Mouse (Mus musculus) spleen, adult 2 months (tissue): ENCODE measurements around the gene Asap3. TPM values are rescaled to one million over a fixed set of nuclear protein-coding genes. Genes with fewer than 3 reads are reported as not detected.

ENCODE experiments used
- DNase-seq, 2 experiments: peaks; one replicate each; pipeline versions ENCODE4 v3.0.0 to v3.0.0-alpha.2; 2012 to 2021; ENCODE audit warnings: low spot score in 2 of 2, low read depth in 1 of 2
- H3K27ac ChIP-seq: fragments of 200-500 bp; 2 replicates; pipeline ENCODE4 v1.5.1; 2012; ENCODE audit warnings: low read length, inconsistent platforms; ENCODE audit not compliant: insufficient read depth
- H3K27me3 ChIP-seq: fragments of 200-500 bp; 2 replicates; pipeline ENCODE4 v1.6.1; 2012; ENCODE audit warnings: mild to moderate bottlenecking, moderate library complexity, low read length, inconsistent platforms; ENCODE audit not compliant: control insufficient read depth, insufficient read depth
- H3K36me3 ChIP-seq: fragments of 200-500 bp; 2 replicates; pipeline ENCODE4 v1.6.1; 2012; ENCODE audit warnings: mild to moderate bottlenecking, low read length, inconsistent platforms; ENCODE audit not compliant: control insufficient read depth, insufficient read depth
- H3K4me1 ChIP-seq: fragments of 200-500 bp; 2 replicates; pipeline ENCODE4 v1.6.1; 2011; ENCODE audit warnings: inconsistent platforms; ENCODE audit not compliant: control insufficient read depth, insufficient read depth, insufficient read length
- H3K4me3 ChIP-seq: fragments of 200-500 bp; 2 replicates; pipeline ENCODE4 v1.5.1; 2011; ENCODE audit warnings: mild to moderate bottlenecking, inconsistent platforms; ENCODE audit not compliant: insufficient read depth, insufficient read length; ENCODE audit errors: extremely low read depth
- CTCF ChIP-seq: fragments of 200-500 bp; IDR thresholded peaks from 2 replicates; pipeline ENCODE4 v1.5.1; 2011; ENCODE audit warnings: mild to moderate bottlenecking, inconsistent platforms; ENCODE audit not compliant: insufficient read depth, insufficient read length, insufficient replicate concordance; ENCODE audit errors: extremely low read depth
- POLR2A ChIP-seq: fragments of 200-500 bp; IDR thresholded peaks from 2 replicates; pipeline ENCODE4 v1.6.1; 2011; ENCODE audit warnings: low read depth, low read length, inconsistent platforms
- WGBS: fragments of 180-500 bp; shearing (Covaris S2); methylation state at CpG from one replicate; pipeline ENCODE4 v1.1.7; 2018; 5-methylcytosine and 5-hydroxymethylcytosine counted together
- polyA plus RNA-seq: library from polyadenylated mRNA; depleted of rRNA; stranded (reverse); fragments of >200 nt; gene quantifications from 2 replicates; pipeline ENCODE4 v1.2.3, GENCODE M21; 2012

Gene Asap3
- polyA plus RNA-seq, 1 experiment = 2.5 TPM

DNA sequence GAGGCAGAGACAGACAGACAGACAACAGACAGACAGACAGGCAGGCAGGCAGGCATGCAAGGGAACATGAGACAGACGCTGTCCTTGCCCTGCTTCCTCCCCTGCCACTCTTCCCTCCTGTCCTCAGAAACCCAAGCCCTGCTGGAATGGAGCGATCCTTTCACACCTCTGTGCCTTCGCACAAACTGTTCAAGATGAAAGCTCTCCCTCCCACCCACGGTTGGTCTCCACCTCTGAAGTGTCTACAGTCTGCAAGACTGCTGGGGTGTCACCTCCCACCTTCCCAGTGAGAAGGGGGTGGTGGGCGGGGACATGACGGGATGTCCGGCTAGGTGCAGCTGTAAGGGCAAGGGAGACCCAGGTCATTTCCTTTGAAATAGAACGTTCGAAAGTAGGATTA is 75.4 kb downstream of the Asap3 start:
- Histone ChIP-seq H3K36me3 (no peaks in the 10 kb centered on the region), H3K27ac (no peak overlapping the region), H3K27me3 (no peaks in the 10 kb centered on the region), H3K4me3 (no peak overlapping the region), H3K4me1 (peaks cover 2% of the 10 kb centered on the region; the same call in 1 of the 2 replicates)
- 84% methylated on average over 9 of the region's 9 CpGs for WGBS
- no peak for DNase-seq
- TF ChIP-seq POLR2A (no peak), CTCF (no peak)

DNA sequence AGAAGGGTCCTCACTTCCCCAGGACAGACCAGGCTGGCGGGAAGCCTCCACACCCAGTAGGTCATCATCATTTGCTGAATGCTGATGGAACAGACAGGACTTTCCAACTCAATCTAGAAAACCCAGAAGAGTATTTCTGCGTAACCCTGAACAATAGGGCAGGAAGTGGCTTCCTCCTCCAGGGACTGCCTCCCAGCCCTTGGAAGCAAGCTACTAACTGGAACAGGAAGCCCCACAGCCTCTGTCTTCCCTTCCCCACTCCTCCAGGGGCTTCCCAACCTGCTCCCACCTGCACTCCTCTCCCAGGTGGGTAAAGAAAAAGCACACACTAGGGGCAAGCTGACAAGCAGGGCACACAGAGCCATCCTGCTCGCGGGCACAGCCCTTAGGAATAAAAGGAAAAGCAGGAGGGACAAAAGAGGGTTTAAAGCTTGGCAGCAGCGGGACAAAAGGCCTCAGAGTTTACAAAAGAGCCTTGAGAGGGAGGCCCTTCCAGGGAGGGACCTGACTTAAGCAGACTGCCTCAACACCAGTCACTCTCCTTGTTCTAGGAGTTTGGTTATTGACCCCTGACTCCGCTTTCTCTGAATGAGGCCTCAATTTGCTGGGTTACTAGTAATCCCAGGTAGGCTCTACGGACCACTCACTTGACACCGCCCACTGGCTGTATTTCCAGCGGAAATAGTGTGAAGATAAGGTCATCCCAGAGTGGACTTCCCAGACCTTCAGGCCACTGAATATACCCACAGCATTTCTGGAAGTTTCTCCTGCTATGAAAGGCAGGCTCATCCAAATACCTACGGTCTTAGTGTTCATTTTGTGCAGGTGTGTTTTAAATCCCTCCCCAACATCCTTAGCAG is 76.7 kb downstream of the Asap3 start:
- DNase-seq = no peak
- Histone ChIP-seq H3K4me1 (peaks cover 4% of the 10 kb centered on the region; the same call in 1 of the 2 replicates), H3K36me3 (no peaks in the 10 kb centered on the region), H3K4me3 (no peak overlapping the region), H3K27me3 (no peaks in the 10 kb centered on the region), H3K27ac (peak overlapping the region; percentile 45; the same call in 1 of the 2 replicates)
- TF ChIP-seq CTCF (no peak), POLR2A (no peak)
- 77% methylated on average over 10 of the region's 10 CpGs for WGBS

DNA sequence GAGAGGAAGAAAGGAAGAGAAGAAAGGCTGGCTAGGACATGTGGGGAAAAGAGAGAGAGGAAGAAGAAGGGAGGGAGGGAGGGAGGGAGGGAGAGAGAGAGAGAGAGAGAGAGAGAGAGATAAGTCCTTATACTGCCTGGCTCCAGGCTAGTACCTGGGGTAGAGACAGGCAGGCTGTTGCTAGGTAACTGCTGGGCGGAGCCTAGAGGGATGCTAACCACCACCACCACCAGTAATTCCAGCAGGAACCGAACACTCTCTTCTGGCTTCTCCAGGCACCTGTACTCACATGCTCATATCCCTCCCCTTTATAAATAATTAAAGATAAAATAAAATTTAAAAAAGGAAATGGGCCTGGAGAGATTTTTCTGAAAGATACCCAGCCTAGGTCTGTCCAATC is 77.6 kb downstream of the Asap3 start:
- DNase-seq = no peak
- no peak overlapping the region for H3K4me3 ChIP-seq
- TF ChIP-seq POLR2A = no peak
- no peak for TF ChIP-seq CTCF
- H3K27ac ChIP-seq = no peak overlapping the region
- H3K36me3 ChIP-seq = peaks cover 4% of the 10 kb centered on the region; the same call in 1 of the 2 replicates
- no peaks in the 10 kb centered on the region for H3K27me3 ChIP-seq
- peaks cover 4% of the 10 kb centered on the region; the same call in 1 of the 2 replicates for H3K4me1 ChIP-seq
- WGBS = 81% methylated on average over 2 of the region's 2 CpGs

DNA sequence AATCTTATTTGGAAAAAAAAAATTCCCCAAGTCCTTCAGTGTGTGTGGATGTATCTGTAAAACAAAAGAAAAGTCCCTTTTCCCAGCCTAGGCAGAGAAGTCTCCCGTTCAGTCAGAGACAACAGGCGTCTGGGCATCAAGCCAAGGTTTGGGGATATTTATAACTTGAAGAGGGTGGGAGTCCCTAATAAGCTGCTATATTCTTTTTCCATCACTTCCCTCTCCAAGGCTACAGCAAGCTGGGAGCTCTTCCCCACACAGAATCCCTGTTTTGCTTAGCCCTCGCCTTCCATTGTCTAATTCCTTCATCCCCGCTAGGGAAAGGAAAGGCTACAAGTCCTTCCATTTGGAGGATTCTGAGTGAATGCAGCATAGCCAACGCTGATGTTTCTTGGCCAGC is 78.3 kb downstream of the Asap3 start, which contains the start of gene Zfp46:
Gene Zfp46 (plus strand): TSS at position 229 of the 400 bp plus-strand sequence.
- peaks cover 4% of the 10 kb centered on the region; the same call in 1 of the 2 replicates for H3K36me3 ChIP-seq
- no peaks in the 10 kb centered on the region for H3K27me3 ChIP-seq
- 62% methylated on average over 5 of the region's 5 CpGs for WGBS
- peak within 1 kb of the TSS; percentile 77 for H3K4me3 ChIP-seq
- peaks cover 4% of the 10 kb centered on the region; the same call in 1 of the 2 replicates for H3K4me1 ChIP-seq
- TF ChIP-seq POLR2A (no peak), CTCF (no peak)
- peak within 1 kb of the TSS; percentile 74 for H3K27ac ChIP-seq
- no peak for DNase-seq

DNA sequence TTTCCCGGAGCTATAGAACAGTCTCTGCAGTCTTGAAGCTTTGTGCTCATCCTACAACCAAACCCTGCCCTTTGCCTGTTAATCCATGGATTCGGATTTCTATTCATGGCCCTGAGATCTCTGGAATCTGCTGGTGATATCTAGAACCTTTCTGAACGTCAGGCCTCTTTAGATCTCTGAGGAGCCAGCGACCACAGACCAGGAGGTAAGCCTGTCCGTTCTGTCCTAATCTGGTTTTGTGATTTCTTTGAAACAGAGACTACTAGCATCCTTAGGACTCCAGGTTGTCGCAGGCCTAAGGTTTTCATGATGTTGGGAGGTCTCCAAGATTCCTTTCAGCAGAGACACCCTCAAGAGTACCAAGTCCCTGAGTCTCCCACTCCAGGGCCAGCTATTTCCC is 78.7 kb downstream of the Asap3 start:
- peak overlapping the region; percentile 77 for H3K4me3 ChIP-seq
- H3K27me3 ChIP-seq = no peaks in the 10 kb centered on the region
- peak overlapping the region; percentile 49 for H3K27ac ChIP-seq
- H3K4me1 ChIP-seq = peaks cover 4% of the 10 kb centered on the region; the same call in 1 of the 2 replicates
- no peak for DNase-seq
- WGBS = 50% methylated on average over 6 of the region's 6 CpGs
- no peak for TF ChIP-seq CTCF
- no peak for TF ChIP-seq POLR2A
- peaks cover 7% of the 10 kb centered on the region for H3K36me3 ChIP-seq

DNA sequence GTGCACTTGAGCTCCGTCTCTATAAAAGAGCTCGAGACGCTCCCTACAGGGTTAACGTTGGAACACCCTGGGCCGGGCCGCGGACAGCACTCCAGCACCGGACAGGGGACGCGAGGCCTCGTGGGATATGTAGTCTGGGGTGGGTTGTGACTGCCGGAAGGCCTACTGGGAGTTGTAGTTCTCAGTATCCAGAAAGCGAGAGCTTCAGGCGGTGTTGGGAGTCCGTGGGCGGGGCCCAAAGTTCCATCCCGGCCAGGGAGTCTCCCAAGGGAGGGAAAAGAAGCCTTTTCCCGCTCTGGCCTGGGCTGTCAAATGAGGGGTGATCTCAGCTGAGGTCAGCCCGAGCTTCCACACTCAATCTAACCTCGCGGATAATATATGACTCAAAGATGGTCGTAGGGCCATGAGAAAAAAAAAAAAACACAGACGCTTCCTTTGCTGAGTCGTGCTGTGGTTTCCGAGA is 79.2 kb downstream of the Asap3 start:
- Histone ChIP-seq H3K36me3 (peaks cover 12% of the 10 kb centered on the region), H3K4me1 (peaks cover 4% of the 10 kb centered on the region; the same call in 1 of the 2 replicates), H3K27me3 (no peaks in the 10 kb centered on the region), H3K27ac (peak overlapping the region; percentile 74), H3K4me3 (peak overlapping the region; percentile 77)
- peak; percentile 13; the same call in 1 of the 2 replicates for TF ChIP-seq POLR2A
- no peak for TF ChIP-seq CTCF
- under 1% methylated on average over 25 of the region's 25 CpGs for WGBS
- DNase-seq = peak; percentile 79 to 92
